Mouse (Mus musculus) cerebellum, adult 2 months (tissue): ENCODE data around the gene Prtg.

Source experiments
- CTCF ChIP-seq: fragments of 200-500 bp; IDR thresholded peaks from 2 replicates; pipeline ENCODE4 v1.5.1; 2011; ENCODE audit warnings: low read depth, mild to moderate bottlenecking, control low read depth, low read length, moderate library complexity, borderline replicate concordance; ENCODE audit not compliant: insufficient read depth
- POLR2A ChIP-seq: fragments of 200-500 bp; IDR thresholded peaks from 2 replicates; pipeline ENCODE4 v1.6.1; 2011; ENCODE audit warnings: low read length, control low read depth, borderline replicate concordance; ENCODE audit not compliant: insufficient read depth

DNA sequence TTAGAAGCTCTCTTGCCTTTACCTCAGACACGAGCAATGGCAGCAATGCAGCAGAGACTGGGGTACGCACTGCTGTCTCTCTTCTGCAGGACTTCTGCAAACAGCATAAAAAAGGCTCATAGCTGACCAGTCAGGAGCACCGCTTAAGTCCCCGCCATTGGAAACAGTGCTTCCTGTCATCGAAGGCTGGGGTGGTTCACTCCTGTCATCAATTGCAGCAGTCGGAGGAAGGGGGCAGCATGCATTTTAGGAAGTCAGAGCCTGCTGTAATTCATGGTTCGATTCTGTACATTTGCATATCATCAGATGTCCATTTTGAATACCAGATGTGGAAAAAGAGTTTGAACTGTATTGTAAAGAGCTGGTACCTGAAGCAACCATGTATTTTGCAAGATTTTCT lies 109.1 kb downstream of the Prtg start:
- TF ChIP-seq CTCF: no peak
- no peak for TF ChIP-seq POLR2A
